Mouse (Mus musculus): Measurements from ENCODE around the gene Itprid2.

The Itprid2 gene

GRCm38 (mm10) chr2:79651185-79651584 lies 16.0 kb downstream of the Itprid2 start:
- no peak for DNase-seq (ENCODE audit: low spot score)

- DNase-seq (ENCODE audit: low spot score): no peak
These were observed 16.5 kb downstream of the Itprid2 start for GRCm38 (mm10) chr2:79651701-79652100.

- no peak for DNase-seq (ENCODE audit: low spot score)
These were observed 17.4 kb downstream of the Itprid2 start for GRCm38 (mm10) chr2:79652502-79652901.

GRCm38 (mm10) chr2:79653093-79653808 lies 18.1 kb downstream of the Itprid2 start:
- DNase-seq (ENCODE audit: low spot score): no peak

GRCm38 (mm10) chr2:79653809-79654164 lies 18.6 kb downstream of the Itprid2 start:
- DNase-seq (ENCODE audit: low spot score): no peak

GRCm38 (mm10) chr2:79657062-79657461 lies 21.9 kb downstream of the Itprid2 start:
- no peak for DNase-seq (ENCODE audit: low spot score)

GRCm38 (mm10) chr2:79660417-79661185 lies 25.4 kb downstream of the Itprid2 start:
- DNase-seq (ENCODE audit: low spot score): no peak

GRCm38 (mm10) chr2:79661486-79662104 lies 26.4 kb downstream of the Itprid2 start:
- no peak for DNase-seq (ENCODE audit: low spot score)

GRCm38 (mm10) chr2:79664532-79665286 lies 29.6 kb downstream of the Itprid2 start:
- DNase-seq (ENCODE audit: low spot score): no peak

GRCm38 (mm10) chr2:79665492-79665891 lies 30.3 kb downstream of the Itprid2 start:
- DNase-seq (ENCODE audit: low spot score): no peak

GRCm38 (mm10) chr2:79675266-79675665 lies 40.1 kb downstream of the Itprid2 start:
- no peak for DNase-seq (ENCODE audit: low spot score)

GRCm38 (mm10) chr2:79677663-79678257 lies 42.6 kb downstream of the Itprid2 start:
- no peak for DNase-seq (ENCODE audit: low spot score)

GRCm38 (mm10) chr2:79681672-79682071 lies 46.5 kb downstream of the Itprid2 start:
- no peak for DNase-seq (ENCODE audit: low spot score)

GRCm38 (mm10) chr2:79683258-79683657 lies 48.1 kb downstream of the Itprid2 start:
- DNase-seq (ENCODE audit: low spot score): no peak

- no peak for DNase-seq (ENCODE audit: low spot score)
These were observed 55.7 kb downstream of the Itprid2 start for GRCm38 (mm10) chr2:79690838-79691237.

GRCm38 (mm10) chr2:79695190-79695589 lies 60.0 kb downstream of the Itprid2 start:
- no peak for DNase-seq (ENCODE audit: low spot score)

- no peak for DNase-seq (ENCODE audit: low spot score)
These were observed 60.8 kb downstream of the Itprid2 start for GRCm38 (mm10) chr2:79695939-79696338.

- DNase-seq (ENCODE audit: low spot score): no peak
These were observed 61.5 kb downstream of the Itprid2 start for GRCm38 (mm10) chr2:79696478-79697230.

GRCm38 (mm10) chr2:79698166-79698565 lies 63.0 kb downstream of the Itprid2 start:
- no peak for DNase-seq (ENCODE audit: low spot score)

GRCm38 (mm10) chr2:79704773-79705172 lies 69.6 kb downstream of the Itprid2 start:
- no peak for DNase-seq (ENCODE audit: low spot score)

GRCm38 (mm10) chr2:79707575-79707974 lies 72.4 kb downstream of the Itprid2 start, which contains the start of gene Ppp1r1c:
Gene Ppp1r1c (plus strand): TSS chr2:79707780.
- DNase-seq (ENCODE audit: low spot score): no peak
